Mouse (Mus musculus) heart, embryonic 14.5 days (tissue): ENCODE data around the gene Oxt. TPM values are rescaled to one million over a fixed set of nuclear protein-coding genes. Genes with fewer than 3 reads are reported as not detected.
A peak's percentile ranks its signal among the peaks of the same experiment; 100 is the strongest.

Source experiments
- ATAC-seq: fragments of 200-750 bp; cut with Nextera tagmentation; 2 replicates; pipeline ENCODE4 v1.8.0; 2017; ENCODE audit warnings: low read depth, moderate TSS enrichment; ENCODE audit not compliant: insufficient number of reproducible peaks, insufficient read depth, low FRiP score
- H3K27ac ChIP-seq, 2 experiments: fragments of 200-500 bp in 1 of 2; fragments of 300-500 bp in 1 of 2; sonication (generic) in 1 of 2; replicated peaks in 1 of 2; 2 replicates each; pipeline ENCODE4 v1.5.1; 2012 to 2014; ENCODE audit warnings: low read depth in 2 of 2, low read length in 2 of 2, control low read depth in 1 of 2, mild to moderate bottlenecking in 1 of 2, mixed read lengths in 1 of 2; ENCODE audit not compliant: control insufficient read depth in 1 of 2, insufficient read depth in 1 of 2
- H3K27me3 ChIP-seq: fragments of 300-500 bp; sonication (generic); 2 replicates; pipeline ENCODE4 v1.6.1; 2014; ENCODE audit warnings: mild to moderate bottlenecking, low read length, control low read depth; ENCODE audit not compliant: control insufficient read depth, insufficient read depth
- H3K36me3 ChIP-seq: fragments of 300-500 bp; sonication (generic); 2 replicates; pipeline ENCODE4 v1.6.1; 2014; ENCODE audit warnings: mild to moderate bottlenecking, control low read depth, low read length, mixed read lengths; ENCODE audit not compliant: control insufficient read depth, insufficient read depth
- H3K4me1 ChIP-seq, 2 experiments: fragments of 200-500 bp in 1 of 2; fragments of 300-500 bp in 1 of 2; sonication (generic) in 1 of 2; 2 replicates each; pipeline ENCODE4 v1.6.1; 2012 to 2014; ENCODE audit warnings: low read length in 2 of 2, control low read depth in 1 of 2, mixed read lengths in 1 of 2; ENCODE audit not compliant: control insufficient read depth in 2 of 2, insufficient read depth in 2 of 2
- H3K4me2 ChIP-seq: fragments of 300-500 bp; sonication (generic); 2 replicates; pipeline ENCODE4 v1.6.1; 2014; ENCODE audit warnings: mild to moderate bottlenecking, low read length
- H3K4me3 ChIP-seq, 2 experiments: fragments of 200-500 bp in 1 of 2; fragments of 300-500 bp in 1 of 2; sonication (generic) in 1 of 2; 2 replicates each; pipeline ENCODE4 v1.5.1; 2012 to 2014; ENCODE audit warnings: low read length in 2 of 2, mild to moderate bottlenecking in 2 of 2, control low read depth in 1 of 2, low read depth in 1 of 2, moderate library complexity in 1 of 2; ENCODE audit not compliant: control insufficient read depth in 1 of 2, insufficient read depth in 1 of 2
- H3K9ac ChIP-seq: fragments of 300-500 bp; sonication (generic); 2 replicates; pipeline ENCODE4 v1.6.1; 2014; ENCODE audit warnings: mild to moderate bottlenecking, low read length
- H3K9me3 ChIP-seq: fragments of 300-500 bp; sonication (generic); 2 replicates; pipeline ENCODE4 v1.6.1; 2016; ENCODE audit warnings: low read length, control low read depth; ENCODE audit not compliant: control insufficient read depth
- WGBS: fragments of 180-500 bp; shearing (Covaris S2); extraction: QIAGEN DNeasy Blood & Tissue Kit; methylation state at CpG from one replicate; pipeline ENCODE4 v1.1.7; 2014; 5-methylcytosine and 5-hydroxymethylcytosine counted together
- polyA plus RNA-seq: library from polyadenylated mRNA; unstranded; fragments of >200 nt; fragmentation: Nextera tagmentation; extraction: Ambion mirVana; gene quantifications from 2 replicates; pipeline ENCODE4 v1.2.1, GENCODE M21; 2014

Gene Oxt
- polyA plus RNA-seq, 1 experiment from 2014 or later, result not detected

GRCm38 (mm10) chr2:130578148-130578547 lies 2.2 kb downstream of the Oxt start:
- H3K27me3 ChIP-seq, result peaks cover 81% of the 10 kb centered on the region
- peaks cover 5% of the 10 kb centered on the region; the same call in 1 of the 2 replicates for H3K9me3 ChIP-seq
- H3K36me3 ChIP-seq, result no peaks in the 10 kb centered on the region
- no peak overlapping the region for H3K4me3 ChIP-seq
- H3K27ac ChIP-seq, result no peak overlapping the region
- no peak overlapping the region for H3K9ac ChIP-seq
- peaks cover 5 to 21% of the 10 kb centered on the region in 2 experiments; a peak in 3 of 4 replicates for H3K4me1 ChIP-seq
- H3K4me2 ChIP-seq, result no peak overlapping the region
- no peak for ATAC-seq
- WGBS, result 11% methylated on average over 11 of the region's 11 CpGs

- peaks cover 5% of the 10 kb centered on the region; the same call in 1 of the 2 replicates for H3K9me3 ChIP-seq
- no peak overlapping the region for H3K27ac ChIP-seq
- H3K4me1 ChIP-seq, result peaks cover 9 to 28% of the 10 kb centered on the region in 2 experiments; a peak in 3 of 4 replicates
- H3K9ac ChIP-seq, result no peak overlapping the region
- ATAC-seq, result no peak
- H3K4me3 ChIP-seq, result no peak overlapping the region; a peak in 1 of 4 replicates
- H3K36me3 ChIP-seq, result no peaks in the 10 kb centered on the region
- WGBS, result 11% methylated on average over 8 of the region's 8 CpGs
- peak overlapping the region; percentile 70; the same call in 1 of the 2 replicates for H3K4me2 ChIP-seq
- H3K27me3 ChIP-seq, result peaks cover 81% of the 10 kb centered on the region
Observed at GRCm38 (mm10) chr2:130579791-130580190, 3.8 kb downstream of the Oxt start.

GRCm38 (mm10) chr2:130581201-130581600 lies 5.2 kb downstream of the Oxt start:
- no peaks in the 10 kb centered on the region for H3K36me3 ChIP-seq
- no peak for ATAC-seq
- H3K4me1 ChIP-seq, result peaks cover 9 to 28% of the 10 kb centered on the region in 2 experiments; a peak in 3 of 4 replicates
- 0 out of 2 replicates have a peak overlapping the region, but pooled peaks have one; percentile 55 for H3K9ac ChIP-seq
- 4% methylated on average over 16 of the region's 16 CpGs for WGBS
- H3K4me2 ChIP-seq, result peak overlapping the region; percentile 70
- H3K27ac ChIP-seq, result no peak overlapping the region
- peak overlapping the region; percentile 30 to 40; a peak in 2 of 4 replicates for H3K4me3 ChIP-seq
- H3K9me3 ChIP-seq, result peaks cover 5% of the 10 kb centered on the region; the same call in 1 of the 2 replicates
- peaks cover 70% of the 10 kb centered on the region for H3K27me3 ChIP-seq

GRCm38 (mm10) chr2:130582552-130582951 lies 6.6 kb downstream of the Oxt start, which contains the start of gene Avp:
TSS of gene Avp (minus strand) at chr2:130582554.
- peaks cover 7 to 20% of the 10 kb centered on the region in 2 experiments; a peak in 3 of 4 replicates for H3K4me1 ChIP-seq
- H3K27ac ChIP-seq, result no peak within 1 kb of the TSS
- peaks cover 56% of the 10 kb centered on the region for H3K27me3 ChIP-seq
- no peak for ATAC-seq
- H3K4me2 ChIP-seq, result no peak within 1 kb of the TSS
- 23% methylated on average over 10 of the region's 10 CpGs for WGBS
- H3K9ac ChIP-seq, result no peak within 1 kb of the TSS
- peaks cover 5% of the 10 kb centered on the region; the same call in 1 of the 2 replicates for H3K9me3 ChIP-seq
- no peak within 1 kb of the TSS for H3K4me3 ChIP-seq
- no peaks in the 10 kb centered on the region for H3K36me3 ChIP-seq

GRCm38 (mm10) chr2:130583902-130584560 lies 8.1 kb downstream of the Oxt start:
- no peak for ATAC-seq
- Histone ChIP-seq H3K27ac (no peak overlapping the region), H3K27me3 (peaks cover 42% of the 10 kb centered on the region), H3K4me3 (no peak overlapping the region), H3K9me3 (no peaks in the 10 kb centered on the region), H3K4me2 (no peak overlapping the region), H3K36me3 (no peaks in the 10 kb centered on the region), H3K9ac (no peak overlapping the region), H3K4me1 (peaks cover 7 to 18% of the 10 kb centered on the region in 2 experiments; a peak in 3 of 4 replicates)
- WGBS, result 51% methylated on average over 10 of the region's 10 CpGs

- no peaks in the 10 kb centered on the region for H3K9me3 ChIP-seq
- no peak overlapping the region for H3K27ac ChIP-seq
- no peak overlapping the region for H3K4me2 ChIP-seq
- H3K4me3 ChIP-seq, result no peak overlapping the region
- peaks cover 5 to 9% of the 10 kb centered on the region in 2 experiments; a peak in 2 of 4 replicates for H3K4me1 ChIP-seq
- peaks cover 6% of the 10 kb centered on the region for H3K36me3 ChIP-seq
- H3K27me3 ChIP-seq, result peaks cover 22% of the 10 kb centered on the region
- WGBS, result 81% methylated on average over 6 of the region's 6 CpGs
- no peak for ATAC-seq
- H3K9ac ChIP-seq, result no peak overlapping the region
Observed at GRCm38 (mm10) chr2:130586016-130586415, 10.0 kb downstream of the Oxt start.

GRCm38 (mm10) chr2:130588373-130588772 lies 12.4 kb downstream of the Oxt start:
- 40% methylated on average over 2 of the region's 2 CpGs for WGBS
- no peak overlapping the region for H3K4me2 ChIP-seq
- no peaks in the 10 kb centered on the region for H3K9me3 ChIP-seq
- no peak for ATAC-seq
- H3K4me1 ChIP-seq, result peaks cover 4 to 7% of the 10 kb centered on the region in 2 experiments; a peak in 1 of 4 replicates
- H3K27me3 ChIP-seq, result 0 out of 2 replicates have a peak, but pooled peaks cover 7% of the 10 kb centered on the region
- H3K27ac ChIP-seq, result no peak overlapping the region
- H3K4me3 ChIP-seq, result no peak overlapping the region
- no peak overlapping the region for H3K9ac ChIP-seq
- peaks cover 16% of the 10 kb centered on the region for H3K36me3 ChIP-seq
